Mouse (Mus musculus) CH12.LX (cell line): ENCODE measurements around the gene Ttll11.

Experiments used
- CTCF ChIP-seq, 2 experiments: IDR thresholded peaks in 1 of 2; conservative IDR thresholded peaks in 1 of 2; 2 replicates each; pipeline ENCODE4 v1.5.1; 2011 to 2012; ENCODE audit warnings: low read depth in 2 of 2, low read length in 2 of 2, improper control_type of control experiment in 1 of 2, inconsistent platforms in 1 of 2, mild to moderate bottlenecking in 1 of 2, moderate library complexity in 1 of 2
- NELFE ChIP-seq: IDR thresholded peaks from 2 replicates; pipeline ENCODE4 v1.6.1; 2011; ENCODE audit warnings: low read depth, low read length, improper control_type of control experiment
- RCOR1 ChIP-seq: conservative IDR thresholded peaks from 2 replicates; pipeline ENCODE4 v1.6.1; 2012; ENCODE audit warnings: low read depth, mild to moderate bottlenecking, inconsistent platforms, low read length, improper control_type of control experiment
- ZMIZ1 ChIP-seq: IDR thresholded peaks from 2 replicates; pipeline ENCODE4 v1.6.1; 2012; ENCODE audit warnings: low read depth, mild to moderate bottlenecking, inconsistent platforms, low read length, improper control_type of control experiment

- TF ChIP-seq ZMIZ1 = no peak
- TF ChIP-seq RCOR1 = no peak
- no peak for TF ChIP-seq CTCF (conservative IDR thresholded peaks at IDR 0.05 in 1 of 2, IDR thresholded peaks at IDR 0.05 in 1 of 2; ENCODE audit: low read depth in 2 of 2, low read length in 2 of 2)
- TF ChIP-seq NELFE = no peak
These were observed 263.5 kb downstream of the Ttll11 start for GRCm38 (mm10) chr2:35716175-35716574.
